Mouse (Mus musculus) gastrocnemius, postnatal 36 days (tissue): ENCODE data around the gene Krtap4-16. TPM values are rescaled to one million over a fixed set of nuclear protein-coding genes. Genes with fewer than 3 reads are reported as not detected.
"Not testable (repeated sequence)": the region's sequence is repeated elsewhere in the genome, so short reads cannot be mapped to it uniquely, and the experiment has no call there.

ENCODE experiments used
- DNase-seq, 2 experiments: peaks; one replicate each; pipeline ENCODE4 v3.0.0; 2022
- intact Hi-C: fragments of 180-260 bp; cut with DNase I; formaldehyde crosslinking; loops from one replicate; pipeline ENCODE4 v1.15.1; 2025
- long read RNA-seq, 2 experiments: library from polyadenylated mRNA; stranded (forward); transcript quantifications; one replicate each; pipeline ENCODE4 v2.0.0; 2021
- total RNA-seq, 2 experiments: library from RNA; stranded (reverse); gene quantifications; 2 replicates each; pipeline ENCODE4 v1.2.3; 2021

The Krtap4-16 gene
- total RNA-seq: not detected
- long read RNA-seq, experiment 1: 0 reads
- long read RNA-seq, experiment 2: 0 reads

GRCm38 (mm10) chr11:99851508-99851907, at the start of gene Krtap4-16:
Gene Krtap4-16 (minus strand): TSS chr11:99851608.
- DNase-seq: no peak
- intact Hi-C loops: no loop called here

- DNase-seq, intact Hi-C loops: not testable (repeated sequence)
Measured at GRCm38 (mm10) chr11:99878887-99879286, 27.5 kb upstream of the Krtap4-16 start, which contains the start of gene Gm11567. Gene Gm11567 (plus strand): TSS chr11:99879187.

- intact Hi-C loops, DNase-seq: not testable (repeated sequence)
Measured at GRCm38 (mm10) chr11:99873089-99873488, 21.7 kb upstream of the Krtap4-16 start, which contains the start of gene Krtap9-1. Gene Krtap9-1 (plus strand): TSS chr11:99873389.

GRCm38 (mm10) chr11:99864176-99864575, 12.8 kb upstream of the Krtap4-16 start, which contains the start of gene Gm11559:
Gene Gm11559 (plus strand): TSS chr11:99864476.
- DNase-seq: not testable (repeated sequence)

GRCm38 (mm10) chr11:99858761-99859160, 7.4 kb upstream of the Krtap4-16 start:
- no peak for DNase-seq
- intact Hi-C loops: no loop called here

More at GRCm38 (mm10) chr11:99864176-99864575, 12.8 kb upstream of the Krtap4-16 start, which contains the start of gene Gm11559:
- intact Hi-C loops: not testable (repeated sequence)

GRCm38 (mm10) chr11:99857617-99858016, 6.2 kb upstream of the Krtap4-16 start, which contains the start of gene Gm11568:
Gene Gm11568 (plus strand): TSS chr11:99857917.
- no peak for DNase-seq
- intact Hi-C loops: no loop called here

- intact Hi-C loops: no loop called here
Measured at GRCm38 (mm10) chr11:99854121-99854520, 2.7 kb upstream of the Krtap4-16 start.

GRCm38 (mm10) chr11:99846746-99847145, 4.7 kb downstream of the Krtap4-16 start:
- intact Hi-C loops: no loop called here

More at GRCm38 (mm10) chr11:99854121-99854520, 2.7 kb upstream of the Krtap4-16 start:
- DNase-seq: no peak

GRCm38 (mm10) chr11:99842185-99842584, 9.2 kb downstream of the Krtap4-16 start:
- intact Hi-C loops: no loop called here
- DNase-seq: no peak

More at GRCm38 (mm10) chr11:99846746-99847145, 4.7 kb downstream of the Krtap4-16 start:
- DNase-seq: no peak

GRCm38 (mm10) chr11:99837966-99838365, 13.4 kb downstream of the Krtap4-16 start, which contains the start of gene 2300003K06Rik:
Gene 2300003K06Rik (minus strand): TSS chr11:99838066.
- DNase-seq: no peak
- intact Hi-C loops: no loop called here

GRCm38 (mm10) chr11:99815566-99815965, 35.8 kb downstream of the Krtap4-16 start, which contains the start of gene Gm11564:
Gene Gm11564 (minus strand): TSS chr11:99815666.
- DNase-seq, intact Hi-C loops: not testable (repeated sequence)

- intact Hi-C loops, DNase-seq: not testable (repeated sequence)
Measured at GRCm38 (mm10) chr11:99809792-99810191, 41.6 kb downstream of the Krtap4-16 start, which contains the start of gene Krtap4-13. Gene Krtap4-13 (minus strand): TSS chr11:99809892.

- intact Hi-C loops: not testable (repeated sequence)
Measured at GRCm38 (mm10) chr11:99804346-99804745, 47.1 kb downstream of the Krtap4-16 start, which contains the start of gene Gm11554. Gene Gm11554 (minus strand): TSS chr11:99804446.

More at GRCm38 (mm10) chr11:99804346-99804745, 47.1 kb downstream of the Krtap4-16 start, which contains the start of gene Gm11554:
- not testable (repeated sequence) for DNase-seq

Other genes with a start within 250 kb of the Krtap4-16 start
- gene Gm11938, start 248.3 kb downstream of the Krtap4-16 start, total RNA-seq: not detected
- gene Gm11937, start 241.4 kb downstream of the Krtap4-16 start, total RNA-seq: not detected
- not detected for gene Krtap2-4, start 236.8 kb downstream of the Krtap4-16 start, total RNA-seq
- not detected for gene Gm11562, start 231.2 kb downstream of the Krtap4-16 start, total RNA-seq
- gene Krtap4-1, start 223.4 kb downstream of the Krtap4-16 start, total RNA-seq: not detected
- gene Krtap4-2, start 216.5 kb downstream of the Krtap4-16 start, total RNA-seq: not detected
- gene Krtap4-7, start 207.5 kb downstream of the Krtap4-16 start, total RNA-seq: not detected
- not detected for gene Gm11555, start 201.4 kb downstream of the Krtap4-16 start, total RNA-seq
- not detected for gene Gm11563, start 192.6 kb downstream of the Krtap4-16 start, total RNA-seq
- not detected for gene Krtap4-6, start 185.6 kb downstream of the Krtap4-16 start, total RNA-seq
- gene Gm14190, start 160.9 kb downstream of the Krtap4-16 start, total RNA-seq: not detected
- not detected for gene Gm14180, start 117.3 kb downstream of the Krtap4-16 start, total RNA-seq
- not detected for gene Gm11595, start 78.7 kb downstream of the Krtap4-16 start, total RNA-seq
- gene Krtap4-8, start 70.9 kb downstream of the Krtap4-16 start, total RNA-seq: not detected
- gene Krtap4-9, start 66.4 kb downstream of the Krtap4-16 start, total RNA-seq: not detected
- gene Gm11596, start 58.1 kb downstream of the Krtap4-16 start, total RNA-seq: not detected
- not detected for gene Gm11569, start 52.7 kb downstream of the Krtap4-16 start, total RNA-seq
- not detected for gene Gm11554, start 47.2 kb downstream of the Krtap4-16 start, total RNA-seq
- not detected for gene Krtap4-13, start 41.7 kb downstream of the Krtap4-16 start, total RNA-seq
- gene Gm11564, start 35.9 kb downstream of the Krtap4-16 start, total RNA-seq: not detected
- gene 2300003K06Rik, start 13.5 kb downstream of the Krtap4-16 start, total RNA-seq: not detected
- gene Gm11568, start 6.3 kb upstream of the Krtap4-16 start, total RNA-seq: not detected
- not detected for gene Gm11559, start 12.9 kb upstream of the Krtap4-16 start, total RNA-seq
- gene Krtap9-1, start 21.8 kb upstream of the Krtap4-16 start, total RNA-seq: not detected
- gene Gm11567, start 27.6 kb upstream of the Krtap4-16 start, total RNA-seq: not detected
- not detected for gene Krtap31-1, start 56.3 kb upstream of the Krtap4-16 start, total RNA-seq
- gene Gm11565, start 63.1 kb upstream of the Krtap4-16 start, total RNA-seq: not detected
- gene Krtap31-2, start 84.7 kb upstream of the Krtap4-16 start, total RNA-seq: not detected
- not detected for gene Krtap9-5, start 96.9 kb upstream of the Krtap4-16 start, total RNA-seq
- gene Krtap29-1, start 127.4 kb upstream of the Krtap4-16 start, total RNA-seq: not detected
- not detected for gene Krtap16-1, start 135.0 kb upstream of the Krtap4-16 start, total RNA-seq
- not detected for gene Krtap17-1, start 142.4 kb upstream of the Krtap4-16 start, total RNA-seq
- not detected for gene Krt33a, start 164.6 kb upstream of the Krtap4-16 start, total RNA-seq
- not detected for gene Krt33b, start 178.3 kb upstream of the Krtap4-16 start, total RNA-seq
- gene Krt34, start 189.9 kb upstream of the Krtap4-16 start, total RNA-seq: not detected
- gene Krt31, start 198.9 kb upstream of the Krtap4-16 start, total RNA-seq: not detected
- not detected for gene Krt32, start 236.6 kb upstream of the Krtap4-16 start, total RNA-seq
- gene Krt35, start 244.6 kb upstream of the Krtap4-16 start, total RNA-seq: not detected